Mouse (Mus musculus) hindlimb bud, embryonic 11.5 days (tissue): ENCODE results near the gene Fam171a1.

Experiments used
- DNase-seq: peaks from one replicate; pipeline ENCODE4 v3.0.0-alpha.2; 2012; ENCODE audit warnings: low read depth, low spot score; ENCODE audit errors: extremely low spot score

Gene Fam171a1

GRCm38 (mm10) chr2:3244251-3244650 lies 130.2 kb downstream of the Fam171a1 start:
- no peak for DNase-seq

- no peak for DNase-seq
These were observed 137.3 kb downstream of the Fam171a1 start for GRCm38 (mm10) chr2:3251309-3251708.

DNA sequence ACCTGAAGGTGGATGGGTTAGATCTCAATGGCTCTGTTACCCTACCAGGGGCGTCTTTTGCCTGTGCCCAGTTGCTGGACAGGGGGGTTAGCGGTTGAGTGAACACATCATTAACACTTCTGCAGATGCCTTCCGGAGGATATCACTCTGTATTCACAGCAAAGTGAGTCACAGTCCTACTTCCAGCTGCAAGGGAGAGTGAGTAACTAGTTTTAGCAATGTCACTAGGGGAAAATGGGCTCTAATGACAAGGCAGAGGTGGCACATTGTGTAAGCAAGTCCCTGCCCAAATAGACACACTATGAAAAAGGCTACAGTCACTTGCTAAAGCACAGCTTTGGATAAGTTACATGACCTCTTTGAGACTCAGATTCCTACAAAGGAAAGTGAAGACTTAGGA lies 152.4 kb downstream of the Fam171a1 start:
- DNase-seq, result no peak

GRCm38 (mm10) chr2:3267879-3268278 lies 153.9 kb downstream of the Fam171a1 start:
- no peak for DNase-seq

DNA sequence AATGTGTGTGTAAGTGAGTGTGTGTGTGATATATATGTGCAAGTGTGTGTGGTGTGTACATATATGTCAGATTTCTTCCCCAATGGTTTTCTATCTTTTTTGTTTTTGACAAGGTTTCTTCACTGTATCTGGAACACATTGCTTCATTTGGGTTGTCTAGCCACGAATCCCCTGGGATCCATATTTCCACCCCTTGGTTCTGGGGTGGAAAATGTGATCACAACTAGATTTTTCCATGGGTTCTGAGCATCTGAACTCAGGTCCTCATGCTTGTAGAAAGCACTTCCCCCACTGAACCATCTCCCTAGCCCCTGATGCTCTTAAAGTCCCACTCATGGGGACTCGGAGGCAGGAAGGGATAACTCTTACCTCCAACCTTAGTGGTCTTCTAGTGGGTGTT lies 159.3 kb downstream of the Fam171a1 start:
- no peak for DNase-seq

DNA sequence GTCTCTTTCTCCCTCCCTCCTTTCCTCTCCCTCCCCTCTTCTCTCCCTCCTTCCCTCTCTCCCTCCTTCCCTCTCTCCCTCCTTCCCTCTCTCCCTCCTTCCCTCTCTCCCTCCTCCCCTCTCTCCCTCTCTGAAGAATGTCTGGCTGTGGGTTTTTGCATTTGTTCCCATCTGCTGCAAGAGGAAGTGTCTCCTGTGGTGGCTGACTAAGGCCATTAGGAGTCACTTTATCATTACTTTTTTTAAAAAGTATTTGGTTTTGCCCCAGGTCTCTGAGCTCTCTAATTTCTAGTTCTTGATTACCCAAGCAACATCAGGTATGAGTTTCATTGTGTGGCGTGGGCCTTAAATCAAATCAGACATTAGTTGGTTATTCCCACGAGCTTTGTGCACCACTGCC lies 162.1 kb downstream of the Fam171a1 start:
- no peak for DNase-seq
